21 mouse cellular contexts compared by ENCODE assay signal in the genomic region with DNA sequence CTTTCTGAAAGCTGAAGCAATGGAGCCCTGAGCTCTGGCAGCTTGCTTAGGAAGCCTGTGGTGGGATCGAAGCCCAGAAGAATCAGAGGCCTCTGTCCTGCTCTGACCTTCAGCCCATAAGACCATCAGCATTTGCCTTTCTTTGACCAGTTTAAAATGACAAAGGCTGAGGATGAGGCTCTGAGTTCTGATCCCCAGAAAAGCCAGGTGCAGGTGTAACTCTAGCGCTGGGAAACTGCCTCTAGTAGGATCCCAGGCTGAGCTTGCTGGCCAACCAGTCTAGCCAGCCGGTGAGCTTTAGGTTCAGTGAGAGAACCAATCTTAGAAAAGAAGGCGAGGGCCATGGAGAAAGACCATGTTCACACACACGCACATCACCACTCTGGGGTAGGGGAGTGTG. TPM values are rescaled to one million over a fixed set of nuclear protein-coding genes. Genes with fewer than 3 reads are reported as not detected.
DNase-seq lines count a peak whose midpoint lies in the region; TF ChIP-seq lines count a peak whose summit lies in the region.
"Had no signal": no experiment of that assay in that cellular context is flagged by ENCODE, and none has a peak within 500 bp of the region (broad histone marks: within the 10 kb centered on the region; RNA-seq: fewer than 3 reads in every experiment).

No protein-coding gene starts in this region.

- H3K27me3 ChIP-seq in ES-Bruce4 (ENCODE audit: control insufficient read depth, insufficient read depth, low read length, poor library complexity, severe bottlenecking), result no peaks in the 10 kb centered on the region
- H3K27me3 ChIP-seq: CH12.LX; forebrain, embryonic 13.5 days; hindbrain, embryonic 12.5 days; hindbrain, embryonic 15.5 days; Patski had no signal

- TF ChIP-seq EP300 in ES-Bruce4 (IDR thresholded peaks at IDR 0.05; ENCODE audit: insufficient read depth, low read depth, low read length), result peak; percentile 63

- H3K9me3 ChIP-seq in ES-Bruce4 (replicated peaks; ENCODE audit: control insufficient read depth, insufficient read depth, low read length, poor library complexity, severe bottlenecking) (no peaks in the 10 kb centered on the region), ES-E14 (ENCODE audit: control insufficient read depth, insufficient read depth, low read depth, low read length) (no peaks in the 10 kb centered on the region)
- H3K9me3 ChIP-seq: forebrain, embryonic 10.5 days; forebrain, embryonic 13.5 days; G1E; hindbrain, embryonic 12.5 days; hindbrain, embryonic 15.5 days had no signal

- peak; percentile 14 for DNase-seq in cerebellum, adult 9-10 months
- no peak for DNase-seq in cerebellum, postnatal 10 days
- DNase-seq in ES-E14 (ENCODE audit: low read depth, low spot score), result no peak
- DNase-seq in adrenal gland, adult 8-10 months, result no peak
- no peak for DNase-seq in left cerebral cortex, postnatal 14 days (ENCODE audit: low spot score in 2 of 2)
- DNase-seq: adrenal gland, postnatal 10 days; adrenal gland, postnatal 36 days; B cell, adult 2 months; cerebellum, adult 8-10 months; gastrocnemius, adult 2 months; gastrocnemius, postnatal 14 days; heart, adult 11 months; kidney, adult 2 months had no signal

- in situ Hi-C loops in ES-E14 (cut with MboI; ENCODE audit: low sequenced_read_pairs in 2 of 2, unreplicated experiment in 2 of 2), result no loop called here

- peak overlapping the region; percentile 29; the same call in 1 of the 2 replicates for H3K27ac ChIP-seq in ES-Bruce4 (ENCODE audit: insufficient read depth, low read length)
- peak overlapping the region; percentile 23; the same call in 1 of the 2 replicates for H3K27ac ChIP-seq in ES-E14 (ENCODE audit: insufficient read depth, low read depth, low read length, poor library complexity, severe bottlenecking)
- H3K27ac ChIP-seq: forebrain, embryonic 10.5 days; forebrain, embryonic 13.5 days; gastrocnemius, adult 2 months; hindbrain, embryonic 12.5 days; hindbrain, embryonic 15.5 days had no signal

- H3K4me1 ChIP-seq in ES-Bruce4 (ENCODE audit: control insufficient read depth, insufficient read depth, low read length), result peaks cover 5% of the 10 kb centered on the region
- peaks cover 3 to 4% of the 10 kb centered on the region in 2 experiments; a peak in 2 of 4 replicates for H3K4me1 ChIP-seq in ES-E14 (ENCODE audit: control insufficient read depth in 2 of 2, insufficient read depth in 2 of 2, low read length in 2 of 2, poor library complexity in 1 of 2)
- H3K4me1 ChIP-seq: hindbrain, embryonic 15.5 days had no signal

- TF ChIP-seq CTCF in ES-Bruce4 (IDR thresholded peaks at IDR 0.05; ENCODE audit: low read depth, low read length), result no peak

- no peak overlapping the region for H3K9ac ChIP-seq in ES-Bruce4 (ENCODE audit: low read depth, poor library complexity, severe bottlenecking)
- H3K9ac ChIP-seq in ES-E14 (ENCODE audit: insufficient read depth, low read depth, low read length, poor library complexity, severe bottlenecking), result no peak overlapping the region
- H3K9ac ChIP-seq: forebrain, embryonic 13.5 days; hindbrain, embryonic 12.5 days; hindbrain, embryonic 15.5 days had no signal

- intact Hi-C loops in left cerebral cortex, postnatal 14 days (cut with DNase I), result no loop called here

- no peak for TF ChIP-seq POLR2A in ES-Bruce4 (IDR thresholded peaks at IDR 0.05; ENCODE audit: insufficient read depth, low read length)

- H3K4me3 ChIP-seq in ES-Bruce4 (ENCODE audit: low read depth, low read length) (no peak overlapping the region), ES-E14 (ENCODE audit: insufficient read depth in 1 of 2, low read depth in 1 of 2, low read length in 2 of 2, poor library complexity in 1 of 2, severe bottlenecking in 1 of 2) (no peak overlapping the region)
- H3K4me3 ChIP-seq: forebrain, embryonic 10.5 days; forebrain, embryonic 13.5 days; gastrocnemius, adult 2 months; hindbrain, embryonic 12.5 days; hindbrain, embryonic 15.5 days had no signal

- H3K36me3 ChIP-seq in ES-Bruce4 (ENCODE audit: control insufficient read depth, insufficient read depth, low read length, poor library complexity, severe bottlenecking) (peaks cover 26% of the 10 kb centered on the region), ES-E14 (ENCODE audit: control insufficient read depth, insufficient read depth, low read length, poor library complexity, severe bottlenecking) (peaks cover 60% of the 10 kb centered on the region)

TF ChIP-seq in ES-E14, 5 proteins besides CTCF, POLR2A, EP300 and RAD21:
- TF ChIP-seq ZNF384 (IDR thresholded peaks at IDR 0.05; ENCODE audit: low read depth, low read length) (no peak), MAFK (IDR thresholded peaks at IDR 0.05; ENCODE audit: insufficient read depth, low read depth, low read length) (no peak), CHD2 (IDR thresholded peaks at IDR 0.05; ENCODE audit: low read depth, low read length) (no peak), ZC3H11A (IDR thresholded peaks at IDR 0.05; ENCODE audit: borderline replicate concordance, low read depth, low read length) (no peak), HCFC1 (IDR thresholded peaks at IDR 0.05; ENCODE audit: borderline replicate concordance, insufficient read depth, low read length) (no peak)

RNA-seq across cellular contexts. Expression of a gene that starts 42.0 kb away (rescaled TPM):
- polyA plus RNA-seq in ES-Bruce4 (2011; ENCODE audit: insufficient read depth, insufficient read length, low read depth, missing spikeins), result 20.5 and 20.7 TPM in 2 replicates
- 11.2 and 19.3 TPM in 2 replicates for total RNA-seq in ES-E14 (2012; rRNA removed)
- total RNA-seq in adrenal gland, adult 8-10 months (2022), result 10 to 100 TPM; 10.7 to 13.3 (median 12.0) TPM
- 10 to 100 TPM; 17.2 to 19.6 TPM for total RNA-seq in left cerebral cortex, postnatal 14 days (2021)
